Mouse (Mus musculus) megakaryocyte, embryonic 14.5 days (primary cell): ENCODE measurements at regions not wholly inside any gene's neighbourhood (a gene's known extent, or its start where the extent isn't known, plus 50 kb on each side); places are given as distances from the start of the nearest gene placed in this dataset.

Experiments
- FLI1 ChIP-seq: IDR thresholded peaks from 2 replicates; pipeline ENCODE4 v1.6.1; 2012; ENCODE audit warnings: low read length, inconsistent platforms, mixed read lengths
- GATA1 ChIP-seq: IDR thresholded peaks from 3 replicates; pipeline ENCODE4 v1.6.1; 2012; ENCODE audit warnings: mixed read lengths, low read length, inconsistent platforms, borderline replicate concordance

DNA sequence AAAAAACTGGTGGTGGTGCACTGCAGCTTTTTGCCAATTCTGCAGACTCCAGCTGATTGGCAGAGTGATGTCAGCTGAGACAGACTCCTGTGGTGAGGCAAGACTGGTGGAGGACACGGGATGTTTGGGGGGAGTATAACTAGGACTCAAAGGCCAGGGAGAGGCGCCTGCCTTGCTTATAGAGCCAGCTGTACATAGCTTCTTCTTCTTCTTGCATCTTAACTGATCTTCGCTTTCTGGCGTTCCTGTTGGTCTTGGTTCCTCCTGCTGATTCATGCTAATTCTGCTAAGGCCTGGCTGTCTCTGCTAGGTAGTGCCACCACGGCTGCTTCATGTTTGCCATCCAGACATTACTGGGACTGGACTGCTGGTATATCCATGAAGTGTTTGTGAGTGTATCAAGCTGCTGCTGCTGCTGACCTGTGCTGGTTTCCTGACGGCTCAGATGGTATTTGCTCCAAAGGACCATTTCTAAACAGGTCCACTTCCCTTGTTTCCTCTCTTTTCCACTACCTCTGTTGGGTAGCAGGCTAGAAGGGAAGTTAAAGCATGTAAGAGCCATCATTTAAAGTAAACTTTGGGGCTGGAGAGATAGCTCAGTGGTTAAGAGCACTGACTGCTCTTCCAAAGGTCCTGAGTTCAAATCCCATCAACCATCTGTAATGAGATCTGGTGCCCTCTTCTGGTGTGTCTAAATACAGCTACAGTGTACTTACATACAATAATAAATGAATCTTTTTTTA is 53.2 kb upstream of the Eml4 start:
- TF ChIP-seq GATA1 (no peak), FLI1 (no peak)
